Mouse (Mus musculus) heart, postnatal 14 days (tissue): ENCODE results near the gene Chuk. TPM values are rescaled to one million over a fixed set of nuclear protein-coding genes. Genes with fewer than 3 reads are reported as not detected.

Experiments used
- DNase-seq, 2 experiments: peaks; one replicate each; pipeline ENCODE4 v3.0.0; 2021 to 2022
- intact Hi-C: fragments of 180-260 bp; cut with DNase I; formaldehyde crosslinking; loops from one replicate; pipeline ENCODE4 v1.15.1; 2025
- total RNA-seq, 2 experiments: library from RNA; stranded (reverse); gene quantifications; 2 replicates each; pipeline ENCODE4 v1.2.3; 2021

The Chuk gene
- total RNA-seq, 2 experiments from 2014 or later, result 30.2 to 34.0 TPM

DNA sequence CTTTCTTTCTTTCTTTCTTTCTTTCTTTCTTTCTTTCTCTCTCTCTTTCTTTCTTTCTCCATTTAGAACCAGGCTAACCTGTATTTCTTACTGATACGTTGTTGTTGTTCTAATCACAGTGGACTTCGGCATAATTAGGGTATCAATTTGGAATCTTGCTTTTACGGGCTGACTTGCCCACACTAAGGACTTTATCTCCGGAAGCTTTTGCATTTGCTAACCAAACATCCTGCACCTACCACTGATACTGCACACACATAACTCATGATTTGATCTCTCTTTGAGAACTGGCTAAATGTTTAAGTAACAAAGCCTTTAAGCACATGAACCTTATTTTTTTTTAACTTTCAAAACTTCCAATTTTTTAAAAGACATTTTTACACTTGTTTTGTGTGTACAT lies 56.9 kb downstream of the Chuk start:
- intact Hi-C loops, result no loop called here
- no peak for DNase-seq

DNA sequence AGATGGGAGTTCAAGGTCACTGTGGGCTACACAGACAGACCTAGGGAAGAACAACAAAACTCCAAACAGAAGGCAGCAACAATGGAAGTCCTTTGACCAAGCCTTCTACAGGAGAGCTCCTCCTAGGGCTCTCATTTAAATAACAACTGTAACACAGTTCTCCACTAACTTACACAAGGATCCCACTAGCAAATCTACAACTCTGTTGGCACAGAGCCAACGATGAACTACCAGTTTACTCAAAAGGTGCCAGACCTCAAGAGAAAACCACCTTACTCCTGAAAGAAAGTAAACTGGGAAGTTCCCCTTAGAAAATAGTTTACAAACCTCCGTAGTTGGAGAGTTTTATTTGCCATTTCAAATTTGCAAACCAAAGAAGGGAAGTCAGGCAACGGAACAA lies 58.0 kb downstream of the Chuk start:
- no peak for DNase-seq
- intact Hi-C loops, result no loop called here

DNA sequence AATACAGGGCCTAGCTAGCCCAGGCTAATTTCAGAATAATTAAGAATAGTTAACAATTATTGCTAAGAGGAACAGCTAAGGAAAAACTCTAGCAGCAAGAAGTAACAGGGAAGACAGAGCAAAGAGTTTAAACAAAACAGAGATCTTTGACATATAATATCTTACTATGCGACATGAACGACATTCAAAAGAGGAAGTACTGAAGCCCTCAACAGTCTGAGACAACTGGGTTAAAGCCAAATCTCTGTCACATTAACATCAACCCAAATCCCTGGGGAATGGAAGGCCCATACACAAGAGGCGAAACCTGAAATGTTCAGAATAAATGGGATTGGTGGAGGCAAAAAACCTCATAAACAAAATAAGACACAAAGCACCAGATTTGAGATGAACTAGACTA lies 61.4 kb downstream of the Chuk start:
- intact Hi-C loops, result no loop called here
- no peak for DNase-seq

DNA sequence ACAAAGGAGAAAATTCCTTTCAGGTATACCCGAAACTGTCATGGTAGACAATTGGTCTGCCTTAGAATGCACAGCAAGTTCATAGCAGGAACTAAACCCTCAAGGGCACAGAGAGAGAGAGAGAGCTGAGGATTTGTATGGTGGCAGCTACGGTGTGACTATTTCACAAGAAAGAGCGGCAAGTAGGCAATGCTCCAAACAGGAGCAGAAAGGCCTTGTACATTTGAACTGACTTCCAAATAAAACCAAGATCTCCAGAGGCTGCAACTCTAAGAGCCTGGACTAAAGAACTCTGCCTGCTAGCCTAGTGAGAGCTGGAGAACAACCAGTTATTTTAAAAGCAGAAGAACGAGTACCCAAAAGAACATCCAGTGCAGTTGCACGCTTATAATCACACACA lies 65.2 kb downstream of the Chuk start:
- no peak for DNase-seq
- intact Hi-C loops, result no loop called here

DNA sequence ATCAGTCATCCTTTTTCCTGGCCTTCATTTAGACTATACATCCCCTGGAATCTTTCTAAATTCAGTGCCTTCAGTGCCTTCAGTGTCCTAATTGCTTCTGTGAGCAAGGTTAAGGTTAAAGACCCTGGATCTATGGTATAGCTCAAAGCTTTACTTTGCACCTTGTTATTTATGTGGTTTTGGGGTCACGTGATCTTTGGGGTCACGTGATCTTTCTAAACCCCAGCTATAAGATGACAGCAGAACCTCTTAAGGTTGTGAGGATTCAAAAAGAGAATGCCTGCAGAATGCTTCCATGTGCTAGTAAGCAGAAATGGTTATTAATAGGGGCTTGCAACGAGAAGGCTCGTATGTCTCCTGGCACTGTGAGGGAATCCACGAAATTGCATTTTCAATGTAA lies 73.9 kb downstream of the Chuk start:
- intact Hi-C loops, result no loop called here
- DNase-seq, result no peak

DNA sequence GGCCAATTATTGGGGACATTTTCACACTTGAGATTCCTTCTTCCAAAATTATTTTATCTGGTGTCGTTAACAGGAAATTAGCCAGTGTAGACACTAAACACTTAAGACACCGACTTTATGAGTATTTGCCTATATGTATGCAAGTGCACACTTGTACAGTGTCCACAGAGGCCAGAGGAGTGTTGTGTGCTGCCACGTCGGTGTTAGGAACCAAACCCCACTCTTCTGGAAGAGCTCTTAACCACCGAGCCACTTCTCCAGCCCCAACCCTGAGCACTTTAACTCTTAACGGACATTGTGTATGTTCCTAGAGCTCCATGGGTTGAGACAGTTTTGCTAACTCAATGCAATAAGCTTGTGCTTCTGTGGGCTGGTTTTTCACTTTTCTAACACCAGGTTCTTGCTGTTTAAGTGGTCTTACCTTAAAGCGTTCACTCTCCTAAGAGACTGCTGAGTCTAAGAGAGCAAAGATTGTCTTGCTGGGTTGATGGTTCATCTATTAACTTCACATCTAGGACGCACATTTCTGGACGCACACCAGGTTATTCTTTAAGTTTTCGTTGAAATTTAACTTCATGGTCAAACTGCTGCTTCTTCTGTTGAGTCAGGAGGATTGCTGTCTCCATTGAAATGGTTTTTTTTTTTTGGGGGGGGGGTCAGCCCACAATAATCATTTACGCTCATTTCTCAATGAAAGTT lies 75.1 kb downstream of the Chuk start:
- intact Hi-C loops, result no loop called here
- DNase-seq, result no peak

DNA sequence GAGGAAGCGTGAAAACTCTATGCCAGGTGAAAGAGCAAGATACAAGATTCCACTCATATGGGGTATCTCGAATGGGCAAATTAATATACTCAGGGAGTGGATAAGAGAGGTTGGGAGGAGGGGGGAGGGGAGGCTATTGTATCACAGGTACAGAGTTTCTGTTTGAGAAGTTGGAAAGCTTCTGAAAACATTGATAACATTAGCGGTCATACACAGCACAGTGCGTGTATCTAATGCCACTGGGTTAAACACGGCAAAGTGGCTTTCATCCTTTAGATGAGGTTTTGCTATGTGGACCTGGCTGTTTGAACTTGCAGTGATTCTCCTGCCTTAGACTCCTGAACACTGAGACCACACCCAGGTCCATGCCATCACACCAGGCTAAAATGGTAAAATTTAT lies 77.3 kb downstream of the Chuk start:
- intact Hi-C loops, result no loop called here
- no peak for DNase-seq

DNA sequence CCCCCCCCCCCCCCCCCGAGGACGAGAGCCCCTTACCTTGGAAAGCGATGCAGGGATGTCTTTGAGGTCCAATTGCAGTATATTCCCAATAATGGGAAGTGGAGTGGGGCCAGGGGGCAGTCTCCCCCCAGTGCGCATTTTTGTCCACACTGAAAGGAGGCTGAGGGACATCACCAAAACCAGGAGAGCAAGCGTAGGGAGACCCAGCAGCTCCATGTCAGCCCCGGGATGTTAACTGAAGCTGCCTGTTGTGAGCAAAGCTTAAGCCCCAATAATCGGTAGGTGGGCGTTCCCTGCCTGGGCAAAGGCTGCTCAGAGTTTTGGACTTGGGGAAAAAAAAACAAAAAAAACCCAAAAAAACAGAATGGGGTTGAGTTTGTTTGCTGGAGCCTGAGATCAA lies 78.3 kb downstream of the Chuk start, which contains the start of gene Cyp2c23:
Gene Cyp2c23 (minus strand): TSS at position 237 of the 400 bp plus-strand sequence.
- intact Hi-C loops, result no loop called here
- DNase-seq, result no peak

DNA sequence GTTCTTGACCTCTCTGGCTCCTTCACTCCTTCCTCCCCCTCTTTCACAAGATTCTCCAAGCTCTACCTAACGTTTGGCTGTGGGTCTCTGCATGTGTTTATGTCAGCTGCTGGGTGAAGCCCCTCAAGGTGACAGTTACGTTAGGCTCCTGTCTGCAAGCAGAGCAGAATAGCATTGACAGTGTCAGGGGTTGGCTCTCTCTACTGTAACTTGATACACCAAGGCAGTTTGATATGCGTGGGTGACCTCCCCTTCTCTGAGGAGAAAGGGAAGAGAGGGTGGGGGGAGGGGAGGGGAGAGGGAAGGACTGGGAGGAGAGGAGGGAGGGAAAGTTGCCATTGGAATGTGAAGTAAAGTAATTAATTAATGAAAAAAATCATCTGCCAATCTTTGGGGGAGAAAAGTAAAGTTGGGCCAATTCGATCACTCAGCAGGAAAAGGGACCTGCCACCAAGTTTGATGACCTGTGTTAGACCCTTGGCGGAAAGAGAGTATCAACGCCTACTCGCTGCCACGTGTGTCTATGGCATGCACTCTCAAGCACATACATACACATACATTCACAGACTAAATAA lies 80.2 kb downstream of the Chuk start:
- intact Hi-C loops, result no loop called here
- DNase-seq, result no peak

DNA sequence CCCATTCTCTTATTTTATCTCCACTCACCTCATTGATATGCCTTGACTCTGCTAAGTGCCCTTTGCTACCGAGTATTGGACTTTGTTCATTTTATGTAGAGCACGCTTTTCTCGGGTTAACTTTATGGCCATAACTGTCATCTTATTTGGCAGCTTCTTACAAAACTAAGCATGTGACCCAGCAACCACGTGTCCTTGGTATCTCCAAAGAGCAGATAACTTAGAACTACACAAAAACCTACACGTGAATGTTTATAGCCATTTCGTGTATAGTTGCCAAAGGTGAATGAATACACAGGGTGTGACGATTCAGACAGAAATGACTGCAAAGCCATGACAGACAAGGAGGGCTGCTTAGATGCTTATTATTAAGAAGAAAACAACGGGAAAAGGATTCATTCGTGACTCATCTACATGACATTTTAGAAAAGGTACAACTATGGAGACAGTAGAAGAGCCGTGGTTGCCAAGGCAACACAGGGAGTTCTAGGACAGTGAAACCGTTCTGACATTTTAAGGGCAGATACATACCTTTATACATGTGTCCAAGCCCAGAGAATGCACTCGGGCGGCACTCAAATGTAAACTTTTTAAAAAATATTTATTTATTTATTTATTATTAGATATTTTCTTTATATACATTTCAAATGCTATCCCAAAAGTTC lies 82.2 kb downstream of the Chuk start:
- no peak for DNase-seq
- intact Hi-C loops, result no loop called here

Other genes starting within 250 kb of the Chuk start
- gene Dnmbp, start 167.3 kb downstream of the Chuk start, total RNA-seq, result 1 to 10 TPM; 8.3 to 9.9 TPM
- under 1 TPM in 1 of 2 experiments, not detected in 1; 0.12 TPM for gene Cpn1, start 120.9 kb downstream of the Chuk start, total RNA-seq
- gene Cyp2c23, start 78.3 kb downstream of the Chuk start, total RNA-seq, result under 1 TPM in 1 of 2 experiments, not detected in 1; 0.15 TPM
- gene Erlin1, start 37.7 kb downstream of the Chuk start, total RNA-seq, result 1 to 10 TPM; 6.0 to 7.3 TPM
- gene Cwf19l1, start 28.4 kb upstream of the Chuk start, total RNA-seq, result 10 to 100 TPM in 1 of 2 experiments, 1 to 10 TPM in 1; 9.0 to 11.6 TPM
- gene Bloc1s2, start 39.0 kb upstream of the Chuk start, total RNA-seq, result 10 to 100 TPM; 12.9 to 15.6 TPM
- not detected for gene Pkd2l1, start 85.0 kb upstream of the Chuk start, total RNA-seq
- gene Scd3, start 95.8 kb upstream of the Chuk start, total RNA-seq, result not detected
- 10 to 100 TPM; 24.8 to 27.2 TPM for gene Scd2, start 186.2 kb upstream of the Chuk start, total RNA-seq
- gene Scd4, start 225.6 kb upstream of the Chuk start, total RNA-seq, result 10 to 100 TPM; 13.1 to 14.0 TPM